8 mouse cellular contexts compared by ENCODE assay signal in genomic region chr2:25576028-25576850, GRCm38 (mm10). TPM values are rescaled to one million over a fixed set of nuclear protein-coding genes. Genes with fewer than 3 reads are reported as not detected.
DNase-seq lines count a peak whose midpoint lies in the region; ATAC-seq and TF ChIP-seq lines count a peak whose summit lies in the region.

No protein-coding gene starts in this region.

- H3K27me3 ChIP-seq in kidney, embryonic 14.5 days (ENCODE audit: control insufficient read depth, insufficient read depth, low read length) = peaks cover 56% of the 10 kb centered on the region
- peaks cover 60% of the 10 kb centered on the region for H3K27me3 ChIP-seq in forebrain, embryonic 10.5 days (ENCODE audit: poor library complexity, severe bottlenecking)
- peaks cover 58% of the 10 kb centered on the region for H3K27me3 ChIP-seq in liver, embryonic 14.5 days (ENCODE audit: control insufficient read depth, insufficient read depth, low read length)

- peak overlapping the region; percentile 51; the same call in 1 of the 2 replicates for H3K9ac ChIP-seq in kidney, embryonic 14.5 days (ENCODE audit: low read depth, low read length)
- no peak overlapping the region for H3K9ac ChIP-seq in liver, embryonic 14.5 days (replicated peaks)

- ATAC-seq in kidney, embryonic 14.5 days (ENCODE audit: low FRiP score, low TSS enrichment) = no peak
- no peak for ATAC-seq in liver, embryonic 14.5 days (ENCODE audit: insufficient read depth)

- H3K4me2 ChIP-seq in kidney, embryonic 14.5 days (replicated peaks; ENCODE audit: low read depth, low read length) = peak overlapping the region; percentile 59; the same call in 1 of the 2 replicates
- peak overlapping the region; percentile 86 for H3K4me2 ChIP-seq in liver, embryonic 14.5 days (ENCODE audit: low read depth)

- 0 out of 2 replicates have a peak overlapping the region, but pooled peaks have one; percentile 58 for H3K4me3 ChIP-seq in kidney, embryonic 14.5 days (ENCODE audit: low read length)
- peak overlapping the region; percentile 72 for H3K4me3 ChIP-seq in forebrain, embryonic 10.5 days
- H3K4me3 ChIP-seq in liver, embryonic 14.5 days (ENCODE audit: insufficient read depth in 1 of 2, low read depth in 2 of 2, low read length in 2 of 2) = no peak overlapping the region

- no peak overlapping the region for H3K27ac ChIP-seq in kidney, embryonic 14.5 days (ENCODE audit: low read depth, low read length)
- 0 out of 2 replicates have a peak overlapping the region, but pooled peaks have one; percentile 92 for H3K27ac ChIP-seq in forebrain, embryonic 10.5 days
- no peak overlapping the region for H3K27ac ChIP-seq in liver, embryonic 14.5 days

- TF ChIP-seq EP300 in liver, embryonic 14.5 days (IDR thresholded peaks at IDR 0.05; ENCODE audit: low read depth) = no peak

- H3K9me3 ChIP-seq in kidney, embryonic 14.5 days (ENCODE audit: control insufficient read depth, low read length) = peaks cover 2% of the 10 kb centered on the region; the same call in 1 of the 2 replicates
- no peaks in the 10 kb centered on the region for H3K9me3 ChIP-seq in forebrain, embryonic 10.5 days
- no peaks in the 10 kb centered on the region for H3K9me3 ChIP-seq in liver, embryonic 14.5 days (ENCODE audit: control insufficient read depth, low read length)

- peaks cover 40% of the 10 kb centered on the region for H3K4me1 ChIP-seq in kidney, embryonic 14.5 days (ENCODE audit: control insufficient read depth, insufficient read depth, low read length)
- peaks cover 73% of the 10 kb centered on the region for H3K4me1 ChIP-seq in forebrain, embryonic 10.5 days
- H3K4me1 ChIP-seq in liver, embryonic 14.5 days (replicated peaks; ENCODE audit: control insufficient read depth in 2 of 2, insufficient read depth in 2 of 2, low read length in 1 of 2) = peaks cover 10 to 13% of the 10 kb centered on the region in 2 experiments

- 77% methylated on average over 16 of the region's 16 CpGs for WGBS in kidney, embryonic 14.5 days
- WGBS in forebrain, embryonic 10.5 days = 71% methylated on average over 16 of the region's 16 CpGs
- WGBS in liver, embryonic 14.5 days (ENCODE audit: insufficient replicate concordance) = 71% methylated on average over 16 of the region's 16 CpGs

- no peaks in the 10 kb centered on the region; the same call in 1 of the 2 replicates for H3K36me3 ChIP-seq in kidney, embryonic 14.5 days (ENCODE audit: control insufficient read depth, insufficient read depth, low read length)
- H3K36me3 ChIP-seq in forebrain, embryonic 10.5 days (replicated peaks) = peaks cover 21% of the 10 kb centered on the region
- no peaks in the 10 kb centered on the region for H3K36me3 ChIP-seq in liver, embryonic 14.5 days (replicated peaks; ENCODE audit: control insufficient read depth, insufficient read depth, low read depth)

- no peak for DNase-seq in kidney, adult 8-10 months
- DNase-seq in brain, adult 2 months (ENCODE audit: low read depth, low spot score) = peak; percentile 85
- DNase-seq in forebrain, embryonic 10.5 days (ENCODE audit: extremely low spot score, low spot score) = no peak
- no peak for DNase-seq in liver, embryonic 14.5 days (ENCODE audit: low read depth in 3 of 3, low spot score in 3 of 3)
- no peak for DNase-seq in B cell, adult 2 months
- DNase-seq in layer of hippocampus, adult 9-10 months (ENCODE audit: low spot score) = no peak
- no peak for DNase-seq in retina, embryonic 14.5 days (ENCODE audit: low spot score)

- TF ChIP-seq CTCF in liver, embryonic 14.5 days (IDR thresholded peaks at IDR 0.05; ENCODE audit: low read depth) = no peak

RNA-seq across cellular contexts. Expression of gene Phpt1, which starts 1.2 kb away (rescaled TPM):
- polyA plus RNA-seq in kidney, embryonic 14.5 days (2014; fragmentation: Nextera tagmentation; extraction: Ambion mirVana) = 229 and 294 TPM in 2 replicates
- 162 and 165 TPM in 2 replicates for polyA plus RNA-seq in forebrain, embryonic 10.5 days (2016; fragmentation: Nextera tagmentation; extraction: Ambion mirVana)
- 29.5 and 31.4 TPM in 2 replicates for polyA plus RNA-seq in liver, embryonic 14.5 days (2012; rRNA removed)
- polyA plus RNA-seq in liver, embryonic 14.5 days (2014; fragmentation: Nextera tagmentation; extraction: Ambion mirVana) = 44.9 and 46.5 TPM in 2 replicates

RNA-seq across cellular contexts. Expression of gene Mamdc4, which starts 1.6 kb away (rescaled TPM):
- polyA plus RNA-seq in kidney, embryonic 14.5 days (2014; fragmentation: Nextera tagmentation; extraction: Ambion mirVana) = 3.3 and 7.5 TPM in 2 replicates
- 5.0 and 7.0 TPM in 2 replicates for polyA plus RNA-seq in forebrain, embryonic 10.5 days (2016; fragmentation: Nextera tagmentation; extraction: Ambion mirVana)
- 1.6 and 9.7 TPM in 2 replicates for polyA plus RNA-seq in liver, embryonic 14.5 days (2012; rRNA removed)
- 0.18 and 0.25 TPM in 2 replicates for polyA plus RNA-seq in liver, embryonic 14.5 days (2014; fragmentation: Nextera tagmentation; extraction: Ambion mirVana)

RNA-seq across cellular contexts. Expression of gene Ajm1, which starts 5.3 kb away (rescaled TPM):
- polyA plus RNA-seq in kidney, embryonic 14.5 days (2014; fragmentation: Nextera tagmentation; extraction: Ambion mirVana) = 0.07 and 0.18 TPM in 2 replicates
- 0.02 TPM in 1 of 2 replicates, not detected in the other for polyA plus RNA-seq in forebrain, embryonic 10.5 days (2016; fragmentation: Nextera tagmentation; extraction: Ambion mirVana)
- polyA plus RNA-seq in liver, embryonic 14.5 days (2012; rRNA removed) = 0.07 and 0.11 TPM in 2 replicates
- polyA plus RNA-seq in liver, embryonic 14.5 days (2014; fragmentation: Nextera tagmentation; extraction: Ambion mirVana) = not detected in 2 replicates

RNA-seq across cellular contexts. Expression of gene Edf1, which starts 18.6 kb away (rescaled TPM):
- 314 and 436 TPM in 2 replicates for polyA plus RNA-seq in kidney, embryonic 14.5 days (2014; fragmentation: Nextera tagmentation; extraction: Ambion mirVana)
- polyA plus RNA-seq in forebrain, embryonic 10.5 days (2016; fragmentation: Nextera tagmentation; extraction: Ambion mirVana) = 337 and 341 TPM in 2 replicates
- 86.5 and 104 TPM in 2 replicates for polyA plus RNA-seq in liver, embryonic 14.5 days (2012; rRNA removed)
- polyA plus RNA-seq in liver, embryonic 14.5 days (2014; fragmentation: Nextera tagmentation; extraction: Ambion mirVana) = 192 and 203 TPM in 2 replicates

RNA-seq across cellular contexts. Expression of gene Traf2, which starts 29.5 kb away (rescaled TPM):
- polyA plus RNA-seq in kidney, embryonic 14.5 days (2014; fragmentation: Nextera tagmentation; extraction: Ambion mirVana) = 30.2 and 34.0 TPM in 2 replicates
- polyA plus RNA-seq in forebrain, embryonic 10.5 days (2016; fragmentation: Nextera tagmentation; extraction: Ambion mirVana) = 40.2 and 42.6 TPM in 2 replicates
- polyA plus RNA-seq in liver, embryonic 14.5 days (2012; rRNA removed) = 5.2 and 5.9 TPM in 2 replicates
- polyA plus RNA-seq in liver, embryonic 14.5 days (2014; fragmentation: Nextera tagmentation; extraction: Ambion mirVana) = 12.3 and 14.4 TPM in 2 replicates

Comparison
In these comparisons a context has a peak if more than half of its experiments do, and no peak if none do; other contexts are left out.
1. H3K4me3 ChIP-seq: peak in kidney, embryonic 14.5 days (single experiment) and forebrain, embryonic 10.5 days (single experiment); none in liver, embryonic 14.5 days (0 of 2).